Mouse (Mus musculus): ENCODE results near the gene Capn7.

Gene Capn7

DNA sequence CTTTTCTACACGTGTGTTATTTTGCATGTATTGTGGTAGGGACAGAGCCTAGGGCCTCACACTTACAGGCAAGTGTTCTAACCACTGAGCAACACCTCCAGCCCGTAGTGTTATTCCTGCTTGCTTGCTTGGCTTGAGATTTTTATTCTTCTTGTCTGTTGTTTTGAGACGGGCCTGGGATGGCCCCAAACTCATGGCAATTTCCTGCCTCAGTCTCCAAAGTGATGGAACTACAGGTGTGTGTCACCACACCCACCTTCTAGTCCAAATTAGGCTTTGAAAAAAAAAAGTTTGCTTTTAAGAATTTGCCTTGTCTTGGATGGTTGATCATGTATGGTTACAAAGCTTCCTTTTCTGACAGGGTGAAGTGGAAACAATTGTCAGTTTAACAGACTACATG, 80.0 kb downstream of the Capn7 start:
- no peak for DNase-seq

DNA sequence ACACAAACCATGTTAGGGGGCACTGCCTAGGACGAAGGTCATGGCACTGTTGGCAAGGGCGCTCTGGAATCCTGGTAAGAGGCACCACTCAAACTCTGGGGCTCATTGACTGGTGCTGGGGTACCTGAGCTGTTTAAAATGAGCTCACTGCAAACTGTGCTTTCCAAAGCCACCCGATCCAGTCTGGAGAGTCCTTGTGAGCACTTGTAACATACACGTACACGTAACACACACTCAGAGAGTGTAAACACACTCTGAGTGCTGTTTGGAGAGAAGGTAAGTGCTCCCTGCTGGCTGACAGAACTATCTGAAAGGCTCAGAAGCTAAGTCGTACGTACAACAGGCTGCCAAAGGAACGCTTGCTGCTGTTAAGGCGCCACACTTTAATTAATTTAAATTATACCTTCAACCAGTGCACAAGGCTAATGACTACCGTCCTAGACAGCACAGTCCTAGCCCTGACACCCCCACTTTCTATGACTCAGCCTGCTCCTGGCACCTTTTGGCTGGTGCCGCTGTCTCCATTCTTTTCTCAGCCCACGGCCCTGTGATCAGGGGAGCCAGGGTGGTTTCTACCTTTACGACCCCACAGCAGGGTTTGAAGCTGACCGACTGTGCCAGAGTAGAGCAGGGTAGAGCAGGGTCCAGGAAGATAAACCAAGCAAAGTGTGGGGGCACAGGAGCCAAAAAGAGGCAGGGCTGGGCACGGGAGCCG, 80.6 kb downstream of the Capn7 start:
- no peak for DNase-seq

- peak; percentile 67 to 83 for DNase-seq
Measured at GRCm38 (mm10) chr14:31419279-31419678, 82.8 kb downstream of the Capn7 start.

GRCm38 (mm10) chr14:31420135-31420534, 83.7 kb downstream of the Capn7 start:
- no peak for DNase-seq

GRCm38 (mm10) chr14:31420562-31420961, 84.1 kb downstream of the Capn7 start:
- no peak for DNase-seq

GRCm38 (mm10) chr14:31420985-31421384, 84.5 kb downstream of the Capn7 start:
- DNase-seq = no peak
